Mouse (Mus musculus) urinary bladder, postnatal 25 days (tissue): ENCODE measurements around the gene Creb5.

Source experiments
- DNase-seq: peaks from one replicate; pipeline ENCODE4 v3.0.0; 2022; ENCODE audit warnings: low spot score

The Creb5 gene

GRCm38 (mm10) chr6:53644971-53645370 lies 357.9 kb downstream of the Creb5 start:
- DNase-seq = no peak

DNA sequence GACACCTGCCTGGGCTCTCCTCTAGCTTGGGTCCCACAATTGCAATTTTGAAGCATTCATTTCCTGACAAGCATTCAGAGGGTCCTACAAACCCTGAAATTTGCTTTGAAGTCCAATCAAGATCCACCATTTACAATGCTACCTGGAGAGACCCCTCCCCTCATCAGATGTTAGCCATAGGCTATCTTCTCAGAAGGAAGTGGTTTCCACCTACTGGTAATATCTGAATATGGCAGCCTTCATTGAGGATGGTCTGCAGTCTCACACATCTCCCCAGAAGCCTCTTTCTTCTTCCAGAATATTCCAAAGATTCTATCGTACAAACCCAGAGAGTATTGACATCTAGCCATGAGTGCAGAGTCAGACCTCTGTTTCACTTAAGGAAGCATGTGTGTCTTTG lies 362.7 kb downstream of the Creb5 start:
- no peak for DNase-seq

DNA sequence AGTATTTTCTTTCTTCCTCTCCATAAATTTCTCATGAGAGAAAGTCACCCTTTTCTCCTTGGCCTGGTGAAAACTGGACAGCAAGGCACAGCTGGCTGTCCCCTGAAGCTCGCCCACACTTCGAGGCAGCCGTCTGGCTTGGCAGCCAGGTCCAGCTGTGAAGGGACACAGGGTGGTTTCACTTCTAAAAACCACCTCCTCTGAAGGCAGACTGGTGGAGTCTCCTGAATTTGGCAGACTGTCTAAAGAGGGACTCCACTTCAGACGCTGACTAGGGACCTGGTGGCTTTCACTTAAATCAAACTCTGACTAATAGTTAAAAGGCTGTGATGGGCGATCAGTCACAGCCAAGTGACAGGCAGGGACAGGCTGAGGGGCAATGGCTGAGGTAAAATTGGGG lies 365.6 kb downstream of the Creb5 start:
- no peak for DNase-seq

GRCm38 (mm10) chr6:53653706-53654360 lies 366.8 kb downstream of the Creb5 start:
- no peak for DNase-seq

DNA sequence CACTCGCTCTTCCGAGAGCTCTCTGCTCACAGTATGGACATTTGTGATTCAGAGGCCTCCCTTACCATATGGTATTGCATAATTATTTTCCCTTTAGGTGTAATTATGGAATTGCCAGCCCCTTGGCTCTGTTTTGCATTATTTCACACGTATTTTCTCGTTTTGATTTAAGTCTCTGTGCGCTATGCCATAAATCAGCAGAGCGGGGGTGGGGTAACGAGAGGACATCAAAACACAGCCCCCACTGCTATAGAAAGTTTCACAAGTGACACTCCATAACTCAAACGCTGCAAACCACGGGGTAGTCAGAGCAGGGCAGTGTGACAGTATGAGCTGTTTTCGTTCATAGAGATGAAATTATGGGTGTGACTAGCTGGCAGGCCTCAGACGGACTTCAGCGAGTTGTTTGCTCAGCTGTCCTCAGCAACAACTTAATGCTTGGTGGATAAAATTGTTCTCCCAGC lies 367.3 kb downstream of the Creb5 start:
- no peak for DNase-seq

DNA sequence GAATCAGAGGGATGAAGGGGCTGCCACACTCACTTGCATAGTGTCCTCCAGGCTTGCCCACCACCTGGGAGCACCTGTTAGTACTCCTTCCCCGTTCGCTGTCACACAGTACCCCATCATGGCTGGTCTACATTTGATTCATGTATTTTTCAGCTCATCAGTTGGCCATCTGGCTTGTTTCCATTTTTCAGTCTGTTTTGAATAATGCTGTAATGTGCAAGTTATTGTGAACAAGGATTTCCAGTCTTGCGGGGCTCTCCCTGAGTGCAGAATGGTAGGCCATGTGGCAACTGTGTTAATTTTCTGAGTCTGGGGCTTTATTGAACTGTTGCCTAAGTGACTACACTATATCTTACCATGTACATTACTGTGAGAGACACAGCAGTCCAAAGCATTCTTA lies 369.4 kb downstream of the Creb5 start:
- DNase-seq = no peak

- DNase-seq = no peak
Measured at GRCm38 (mm10) chr6:53657483-53657882, 370.4 kb downstream of the Creb5 start.

DNA sequence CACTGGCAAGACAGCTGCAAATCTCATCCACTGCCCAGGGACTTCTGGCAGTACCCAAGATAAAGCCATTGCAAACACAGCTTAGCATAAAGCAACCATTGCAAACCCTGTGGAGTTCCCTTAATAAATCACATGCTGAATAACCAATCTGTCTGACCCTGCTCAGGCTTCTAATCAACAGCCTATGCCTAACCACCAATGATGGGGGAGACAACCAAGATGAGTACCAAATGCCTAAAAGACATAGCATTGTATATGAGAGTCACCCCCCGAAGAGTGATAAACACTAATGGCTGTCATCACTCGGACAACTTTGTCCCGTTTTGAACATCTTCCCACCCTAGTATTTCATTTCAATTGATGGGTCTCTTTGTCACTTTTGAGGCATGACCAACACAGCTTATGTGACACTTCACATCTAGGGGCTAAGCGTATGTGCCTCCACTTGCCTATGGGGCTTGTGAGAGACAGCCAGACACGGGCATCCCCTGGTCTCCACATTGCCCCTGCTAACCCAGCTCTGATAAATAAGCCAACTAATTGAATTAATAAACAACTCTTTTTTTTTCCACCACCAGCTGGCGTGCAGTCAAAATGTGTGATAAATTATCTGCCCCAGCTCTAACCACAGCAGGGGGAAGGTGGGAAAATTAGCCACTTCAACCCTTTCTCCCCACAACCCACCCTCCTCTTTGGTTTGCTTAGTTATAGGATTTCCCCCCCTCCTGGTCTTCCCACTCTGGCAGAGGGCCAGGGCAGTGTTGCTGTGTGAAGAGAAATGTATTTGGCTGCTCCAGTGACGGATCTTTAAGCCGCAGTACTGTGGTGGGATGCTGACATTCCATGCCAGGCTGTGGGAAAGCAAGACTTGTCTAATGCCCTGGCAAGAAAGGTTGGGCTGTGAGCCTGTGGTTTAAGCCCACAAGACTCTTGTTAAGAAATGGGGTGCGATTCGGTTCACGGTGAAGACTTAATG lies 376.1 kb downstream of the Creb5 start:
- DNase-seq = no peak

- DNase-seq = no peak
Measured at GRCm38 (mm10) chr6:53664759-53665158, 377.7 kb downstream of the Creb5 start.

DNA sequence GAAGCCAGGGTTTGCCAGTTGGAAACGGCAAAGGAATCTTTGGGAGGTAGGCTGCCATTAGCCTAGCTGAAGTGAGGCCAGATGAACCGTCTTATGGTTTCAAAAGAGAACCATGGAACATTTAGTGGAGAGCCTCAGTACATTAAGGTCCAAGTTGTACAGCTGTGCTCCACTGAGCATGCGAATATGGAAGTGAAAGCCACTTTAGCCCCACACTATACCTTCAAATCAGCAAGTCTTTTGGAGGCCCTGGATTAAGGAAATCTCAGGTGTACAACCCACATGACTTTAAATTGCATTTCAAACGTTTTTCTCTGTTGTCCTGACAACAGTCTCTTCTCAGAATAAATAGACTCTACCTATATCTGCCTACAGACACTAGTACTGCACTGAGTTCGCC lies 379.4 kb downstream of the Creb5 start:
- no peak for DNase-seq

GRCm38 (mm10) chr6:53678307-53678706 lies 391.2 kb downstream of the Creb5 start:
- no peak for DNase-seq

- no peak for DNase-seq
Measured at GRCm38 (mm10) chr6:53680046-53680445, 393.0 kb downstream of the Creb5 start.

DNA sequence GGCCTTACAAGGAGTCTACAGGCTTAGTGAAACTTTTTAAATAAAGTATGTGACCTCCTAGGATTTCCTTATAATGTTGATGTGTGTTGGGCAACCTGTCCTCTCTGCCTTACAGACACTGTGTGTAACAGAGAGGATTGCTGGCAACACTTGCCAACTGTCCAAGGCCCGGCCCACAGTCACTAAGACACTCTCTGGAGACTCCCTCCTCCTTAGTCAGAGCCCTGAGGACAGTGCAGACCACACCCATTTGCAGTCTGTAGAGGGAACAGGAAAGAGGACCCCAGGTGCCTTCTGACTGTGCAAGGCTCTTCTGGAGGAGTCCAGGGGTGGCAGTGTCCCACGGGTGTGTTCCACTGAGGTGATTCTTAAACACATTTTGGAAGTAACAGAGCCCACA lies 397.3 kb downstream of the Creb5 start:
- no peak for DNase-seq

DNA sequence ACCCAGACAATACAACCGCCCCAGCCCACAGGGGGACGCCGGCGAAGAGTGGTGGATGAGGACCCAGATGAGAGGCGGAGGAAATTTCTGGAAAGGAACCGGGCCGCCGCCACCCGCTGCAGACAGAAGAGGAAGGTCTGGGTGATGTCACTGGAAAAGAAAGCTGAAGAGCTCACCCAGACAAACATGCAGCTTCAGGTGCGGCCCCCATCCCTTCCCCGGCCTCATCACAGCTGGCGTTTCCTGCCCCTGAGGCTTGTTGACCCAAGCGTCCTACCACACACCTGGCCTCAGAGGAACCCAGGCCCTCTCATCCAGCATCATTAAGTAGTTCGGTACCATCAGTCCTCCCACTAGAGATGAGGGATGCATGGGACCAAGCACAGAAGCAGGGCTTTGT lies 398.3 kb downstream of the Creb5 start:
- no peak for DNase-seq

DNA sequence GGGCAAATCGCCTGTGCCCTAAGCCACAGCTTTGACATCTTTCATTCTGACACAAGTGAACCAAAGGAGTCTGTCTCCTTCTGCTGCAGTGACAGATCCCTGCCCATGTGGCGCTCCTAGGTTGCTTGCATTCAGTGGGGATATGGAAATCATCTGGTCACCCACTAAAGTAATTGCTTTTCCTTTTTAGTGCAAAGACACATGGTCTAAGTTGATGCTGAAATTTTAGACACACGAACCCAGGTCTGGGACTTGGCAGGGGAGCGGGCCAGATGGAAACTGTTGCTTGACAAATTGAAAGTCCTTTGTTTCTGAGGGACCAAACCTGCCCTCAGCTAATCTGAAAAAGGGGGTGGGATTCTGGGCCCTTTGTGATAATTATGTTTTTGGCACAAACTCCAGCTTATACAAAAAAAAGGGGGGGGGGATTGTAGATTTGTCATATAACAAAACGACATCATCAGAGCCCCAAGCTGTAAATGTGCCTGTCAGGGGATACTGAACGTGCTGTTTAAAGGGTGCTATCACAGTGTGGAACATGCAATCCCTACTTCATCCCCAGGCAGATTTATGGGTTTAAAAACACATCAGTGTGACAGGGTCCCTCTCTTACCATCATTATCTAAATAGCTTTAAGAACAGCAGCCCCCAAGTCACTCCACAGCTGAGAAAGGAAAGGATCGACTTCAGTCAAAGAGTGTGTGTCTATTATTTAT lies 401.9 kb downstream of the Creb5 start:
- DNase-seq = no peak

DNA sequence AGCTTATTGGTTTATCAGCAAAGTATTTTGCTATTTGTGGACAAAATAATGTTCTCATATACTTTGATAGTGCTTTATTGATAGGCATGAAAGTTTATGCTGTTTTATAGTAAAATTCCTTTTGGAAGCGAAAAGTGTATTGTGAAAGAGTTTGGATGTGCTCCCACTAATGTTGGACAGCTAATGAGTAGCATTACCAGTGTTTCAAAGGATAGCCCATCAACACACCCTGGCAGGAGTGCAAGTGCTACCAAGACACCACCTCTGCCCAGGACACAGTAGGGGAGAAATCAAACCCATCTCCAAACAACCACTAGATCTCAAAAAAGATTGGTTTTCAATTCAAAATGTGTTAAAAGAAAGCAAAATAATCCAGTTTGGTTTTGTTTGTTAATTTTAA lies 403.9 kb downstream of the Creb5 start:
- DNase-seq = no peak

- no peak for DNase-seq
Measured at GRCm38 (mm10) chr6:53695216-53695615, 408.1 kb downstream of the Creb5 start.

- no peak for DNase-seq
Measured at GRCm38 (mm10) chr6:53696471-53696870, 409.4 kb downstream of the Creb5 start.

DNA sequence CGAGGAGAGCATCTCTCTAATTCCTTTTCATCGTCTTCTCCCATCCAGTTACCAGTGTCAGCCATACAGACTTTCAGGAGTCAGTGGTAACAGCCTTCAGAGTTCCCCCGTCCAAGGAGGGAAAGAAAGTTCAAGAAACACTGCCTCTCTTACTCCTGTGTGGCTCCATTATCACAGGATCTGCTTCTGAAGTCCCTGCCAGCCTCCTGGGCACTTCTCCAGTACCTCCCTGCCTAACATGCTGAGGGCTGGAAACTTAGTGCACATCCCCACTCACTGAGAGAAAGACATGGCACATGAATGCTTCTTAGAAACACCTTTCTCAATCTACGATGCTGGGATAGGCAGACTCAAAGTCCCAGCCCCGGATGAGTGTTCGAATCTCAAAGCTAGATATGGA lies 409.9 kb downstream of the Creb5 start:
- DNase-seq = no peak

DNA sequence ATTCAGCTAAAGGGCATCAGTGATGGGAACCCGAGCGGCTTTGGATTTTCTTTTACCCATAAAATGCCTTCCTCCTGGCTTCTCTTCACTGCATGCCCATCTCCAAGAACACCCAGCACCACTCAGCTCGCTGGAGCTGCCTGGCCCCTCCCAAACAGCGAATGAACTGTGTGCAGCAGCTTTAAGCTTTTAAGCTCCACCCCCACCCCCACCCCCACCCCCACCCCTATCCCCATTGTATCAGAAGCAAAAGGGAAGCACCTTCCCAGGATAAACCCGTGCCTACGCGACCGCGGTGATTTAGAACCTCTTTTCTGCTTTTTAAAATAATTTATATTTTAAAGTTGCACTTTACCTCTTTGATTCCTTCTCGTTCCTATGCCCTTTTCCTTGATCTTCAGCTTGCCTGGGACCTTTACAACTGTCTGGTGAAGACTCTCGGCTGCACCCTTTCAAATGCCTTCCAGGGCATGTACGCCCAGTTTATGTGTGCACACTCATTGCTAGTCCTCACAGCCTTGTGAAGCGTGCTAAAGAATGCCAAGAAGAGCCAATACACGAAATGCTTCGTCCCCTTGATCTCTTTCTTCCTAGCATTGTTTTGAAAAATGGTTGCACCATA lies 411.2 kb downstream of the Creb5 start:
- no peak for DNase-seq

DNA sequence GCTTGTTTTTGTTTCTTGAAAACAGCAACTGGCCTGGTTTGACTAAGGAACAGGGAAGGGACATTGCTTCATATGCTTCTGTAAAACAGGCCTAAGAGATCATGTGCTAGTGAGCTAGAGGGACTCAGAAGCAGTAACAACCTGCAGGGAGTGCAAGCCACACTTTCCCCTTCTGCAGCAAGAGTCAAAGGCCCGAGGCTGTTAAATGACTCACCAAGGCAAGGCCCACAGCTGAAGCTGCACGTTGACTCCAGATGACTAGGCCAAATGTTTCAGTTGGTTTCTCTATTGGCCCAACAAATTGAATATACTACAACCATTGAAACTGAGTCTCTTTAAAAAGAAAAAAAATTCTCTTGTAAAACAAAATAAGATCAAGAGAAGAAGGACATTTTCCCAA lies 417.4 kb downstream of the Creb5 start:
- no peak for DNase-seq
